Mouse (Mus musculus): ENCODE results near the gene Ptpn6.

DNA sequence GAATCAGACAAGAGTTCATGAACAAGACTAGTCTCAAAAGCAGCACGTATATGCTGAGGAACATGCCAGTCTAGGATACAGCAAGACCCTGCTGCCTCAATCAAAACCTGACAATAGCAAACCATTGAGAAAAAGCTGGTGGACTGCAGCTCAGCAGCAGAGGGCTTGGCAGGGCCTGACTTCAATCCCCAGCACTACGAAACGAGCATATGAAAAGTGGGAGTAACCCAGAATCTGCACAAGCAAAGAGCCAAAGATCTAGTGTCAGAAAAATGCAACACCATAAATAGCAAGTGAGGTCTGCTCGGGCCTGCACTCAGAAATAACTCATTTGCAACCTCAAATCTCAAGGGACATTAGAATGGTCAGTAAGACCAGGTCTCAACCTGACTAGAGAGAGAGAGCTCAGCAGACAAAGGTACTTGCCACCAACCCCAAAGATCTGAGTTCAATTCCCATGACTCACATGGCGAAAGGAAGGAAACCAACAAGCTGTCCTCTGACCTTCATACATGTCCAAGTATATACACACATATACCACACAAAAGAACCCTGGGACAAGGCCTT is 32.4 kb downstream of the Ptpn6 start:
- TF ChIP-seq CTCF (IDR thresholded peaks at IDR 0.05), result no peak
- TF ChIP-seq EP300 (IDR thresholded peaks at IDR 0.05), result no peak

Data from lung, postnatal 0 days (tissue).